Mouse (Mus musculus) thymus, adult 2 months (tissue): ENCODE data around the gene Ldah. TPM values are rescaled to one million over a fixed set of nuclear protein-coding genes. Genes with fewer than 3 reads are reported as not detected.
"Not testable (repeated sequence)": the region's sequence is repeated elsewhere in the genome, so short reads cannot be mapped to it uniquely, and the experiment has no call there.

Source experiments
- DNase-seq: peaks from one replicate; pipeline ENCODE4 v3.0.0; 2021
- H3K27ac ChIP-seq: fragments of 200-500 bp; 2 replicates; pipeline ENCODE4 v1.5.1; 2012; ENCODE audit warnings: low read length, control low read depth; ENCODE audit not compliant: control insufficient read depth, insufficient read depth
- H3K27me3 ChIP-seq: fragments of 200-500 bp; 2 replicates; pipeline ENCODE4 v1.6.1; 2012; ENCODE audit warnings: mild to moderate bottlenecking, low read length, moderate library complexity, mixed read lengths; ENCODE audit not compliant: control insufficient read depth, insufficient read depth
- H3K36me3 ChIP-seq: fragments of 200-500 bp; 2 replicates; pipeline ENCODE4 v1.6.1; 2012; ENCODE audit warnings: mild to moderate bottlenecking, low read length, moderate library complexity; ENCODE audit not compliant: control insufficient read depth, insufficient read depth
- H3K4me1 ChIP-seq: fragments of 200-500 bp; replicated peaks from 2 replicates; pipeline ENCODE4 v1.6.1; 2012; ENCODE audit warnings: low read length; ENCODE audit not compliant: control insufficient read depth, insufficient read depth
- H3K4me3 ChIP-seq: fragments of 200-500 bp; 2 replicates; pipeline ENCODE4 v1.5.1; 2012; ENCODE audit warnings: mild to moderate bottlenecking, low read length, control low read depth, moderate library complexity; ENCODE audit not compliant: control insufficient read depth, insufficient read depth
- CTCF ChIP-seq: fragments of 200-500 bp; IDR thresholded peaks from 2 replicates; pipeline ENCODE4 v1.5.1; 2012; ENCODE audit warnings: mild to moderate bottlenecking, control low read depth, low read length, moderate library complexity, borderline replicate concordance; ENCODE audit not compliant: control insufficient read depth, poor library complexity, insufficient read depth; ENCODE audit errors: extremely low read depth
- POLR2A ChIP-seq: fragments of 200-500 bp; IDR thresholded peaks from 2 replicates; pipeline ENCODE4 v1.6.1; 2012; ENCODE audit warnings: mild to moderate bottlenecking, low read length, control low read depth, moderate library complexity; ENCODE audit not compliant: control insufficient read depth, poor library complexity, insufficient read depth; ENCODE audit errors: extremely low read depth
- WGBS: fragments of 180-500 bp; shearing (Covaris S2); methylation state at CpG from one replicate; pipeline ENCODE4 v1.1.7; 2018; 5-methylcytosine and 5-hydroxymethylcytosine counted together
- polyA plus RNA-seq: library from polyadenylated mRNA; depleted of rRNA; stranded (reverse); fragments of >200 nt; gene quantifications from 2 replicates; pipeline ENCODE4 v1.2.3, GENCODE M21; 2012; rRNA removed

The Ldah gene
- polyA plus RNA-seq, result 29.8 and 33.2 TPM in 2 replicates

GRCm38 (mm10) chr12:8207978-8208403, at the start of gene Ldah:
Gene Ldah (plus strand): TSS chr12:8208107.
- Histone ChIP-seq H3K36me3 (no peaks in the 10 kb centered on the region), H3K4me1 (no peaks in the 10 kb centered on the region), H3K27me3 (no peaks in the 10 kb centered on the region), H3K4me3 (peak within 1 kb of the TSS; percentile 97), H3K27ac (no peak within 1 kb of the TSS)
- under 1% methylated on average over 34 of the region's 34 CpGs for WGBS
- peak; percentile 95 for DNase-seq
- TF ChIP-seq POLR2A (peak; percentile 54; the same call in 1 of the 2 replicates), CTCF (peak; percentile 74; the same call in 1 of the 2 replicates)

GRCm38 (mm10) chr12:8167743-8168142, 40.2 kb upstream of the Ldah start:
- H3K4me3 ChIP-seq, result no peak overlapping the region
- WGBS, result 60% methylated on average over 2 of the region's 2 CpGs
- TF ChIP-seq CTCF (no peak), POLR2A (no peak)
- DNase-seq, result no peak
- H3K4me1 ChIP-seq, result no peaks in the 10 kb centered on the region
- H3K27me3 ChIP-seq, result no peaks in the 10 kb centered on the region
- H3K27ac ChIP-seq, result no peak overlapping the region
- no peaks in the 10 kb centered on the region for H3K36me3 ChIP-seq

- no peak for TF ChIP-seq CTCF
- TF ChIP-seq POLR2A, result no peak
- no peak overlapping the region for H3K4me3 ChIP-seq
- WGBS, result 56% methylated on average over 6 of the region's 6 CpGs
Observed at GRCm38 (mm10) chr12:8180921-8181320, 27.0 kb upstream of the Ldah start.

DNA sequence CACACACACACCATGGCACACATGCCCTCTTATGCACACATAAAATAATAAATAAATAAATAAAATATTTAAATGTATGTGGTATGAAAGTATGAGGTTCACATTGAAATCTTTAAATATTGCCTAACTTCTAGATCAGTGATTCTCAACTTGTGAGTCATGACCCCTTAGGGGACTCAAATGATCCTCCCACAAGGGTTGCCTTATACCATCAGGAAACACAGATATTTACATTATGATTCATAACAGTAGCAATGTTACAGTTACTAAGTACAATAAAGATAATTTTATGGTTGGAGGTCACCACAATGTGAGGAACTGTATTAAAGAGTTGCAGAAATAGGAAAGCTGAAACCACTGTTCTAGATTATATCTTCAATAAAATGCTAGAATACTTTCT, 26.2 kb upstream of the Ldah start:
- Histone ChIP-seq H3K36me3 (no peaks in the 10 kb centered on the region), H3K4me1 (no peaks in the 10 kb centered on the region), H3K27me3 (no peaks in the 10 kb centered on the region), H3K27ac (no peak overlapping the region), H3K4me3 (no peak overlapping the region)
- no peak for DNase-seq
- no peak for TF ChIP-seq POLR2A

More at GRCm38 (mm10) chr12:8180921-8181320, 27.0 kb upstream of the Ldah start:
- no peaks in the 10 kb centered on the region for H3K36me3 ChIP-seq
- H3K27me3 ChIP-seq, result no peaks in the 10 kb centered on the region
- no peak for DNase-seq
- H3K27ac ChIP-seq, result no peak overlapping the region
- no peaks in the 10 kb centered on the region for H3K4me1 ChIP-seq

GRCm38 (mm10) chr12:8184518-8184917, 23.4 kb upstream of the Ldah start:
- H3K27me3 ChIP-seq, result no peaks in the 10 kb centered on the region
- no peak for DNase-seq
- H3K4me3 ChIP-seq, result no peak overlapping the region
- no peak for TF ChIP-seq POLR2A
- TF ChIP-seq CTCF, result no peak
- no peaks in the 10 kb centered on the region for H3K4me1 ChIP-seq
- H3K36me3 ChIP-seq, result no peaks in the 10 kb centered on the region
- H3K27ac ChIP-seq, result no peak overlapping the region

- Histone ChIP-seq H3K27ac (no peak overlapping the region), H3K36me3 (no peaks in the 10 kb centered on the region), H3K4me1 (no peaks in the 10 kb centered on the region), H3K4me3 (no peak overlapping the region), H3K27me3 (no peaks in the 10 kb centered on the region)
- DNase-seq, result no peak
- no peak for TF ChIP-seq POLR2A
Observed at GRCm38 (mm10) chr12:8188161-8188560, 19.7 kb upstream of the Ldah start.

DNA sequence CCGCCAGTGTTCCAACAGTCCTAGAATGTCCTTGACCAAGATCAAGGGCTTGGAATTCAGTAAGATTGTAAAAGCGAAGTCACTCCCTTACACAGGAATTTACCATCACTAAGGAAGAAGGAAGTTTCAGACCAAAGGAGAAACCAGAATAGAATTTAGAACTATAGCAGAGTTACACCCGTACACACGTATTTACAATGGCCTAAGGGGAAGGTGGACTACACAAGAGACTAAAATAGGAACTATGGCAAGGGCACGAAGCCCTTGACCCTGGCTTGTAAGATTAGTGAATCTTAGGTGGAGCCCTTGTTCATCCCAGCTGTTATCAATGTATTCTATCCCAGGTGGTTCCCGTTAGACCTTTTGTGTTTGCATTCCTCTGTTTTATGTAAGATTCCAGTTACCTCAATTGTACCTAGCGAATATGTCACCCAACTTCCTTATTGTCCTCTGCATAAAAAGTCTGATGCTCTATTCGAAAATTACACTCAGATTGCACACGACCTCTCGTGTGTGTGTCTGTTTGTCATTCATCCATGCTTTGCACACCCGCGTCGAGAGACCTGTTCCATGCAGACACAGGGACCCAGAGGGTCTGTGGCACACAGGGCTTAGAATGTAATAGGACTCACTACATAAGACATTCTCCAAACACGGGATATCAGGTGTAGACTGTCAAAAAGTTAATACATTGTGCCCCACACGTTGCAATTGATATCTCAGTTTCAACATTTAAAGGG, 18.9 kb upstream of the Ldah start:
- not testable (repeated sequence) for H3K4me3 ChIP-seq, DNase-seq, H3K4me1 ChIP-seq, H3K36me3 ChIP-seq, H3K27me3 ChIP-seq, H3K27ac ChIP-seq
- 90% methylated on average over 15 of the region's 15 CpGs for WGBS
